Mouse (Mus musculus) lung, postnatal 36 days (tissue): ENCODE measurements around the gene Atf6b.
A peak's percentile ranks its signal among the peaks of the same experiment; 100 is the strongest.

Experiments used
- DNase-seq: peaks from one replicate; pipeline ENCODE4 v3.0.0; 2022; ENCODE audit warnings: mixed read lengths

Gene Atf6b

DNA sequence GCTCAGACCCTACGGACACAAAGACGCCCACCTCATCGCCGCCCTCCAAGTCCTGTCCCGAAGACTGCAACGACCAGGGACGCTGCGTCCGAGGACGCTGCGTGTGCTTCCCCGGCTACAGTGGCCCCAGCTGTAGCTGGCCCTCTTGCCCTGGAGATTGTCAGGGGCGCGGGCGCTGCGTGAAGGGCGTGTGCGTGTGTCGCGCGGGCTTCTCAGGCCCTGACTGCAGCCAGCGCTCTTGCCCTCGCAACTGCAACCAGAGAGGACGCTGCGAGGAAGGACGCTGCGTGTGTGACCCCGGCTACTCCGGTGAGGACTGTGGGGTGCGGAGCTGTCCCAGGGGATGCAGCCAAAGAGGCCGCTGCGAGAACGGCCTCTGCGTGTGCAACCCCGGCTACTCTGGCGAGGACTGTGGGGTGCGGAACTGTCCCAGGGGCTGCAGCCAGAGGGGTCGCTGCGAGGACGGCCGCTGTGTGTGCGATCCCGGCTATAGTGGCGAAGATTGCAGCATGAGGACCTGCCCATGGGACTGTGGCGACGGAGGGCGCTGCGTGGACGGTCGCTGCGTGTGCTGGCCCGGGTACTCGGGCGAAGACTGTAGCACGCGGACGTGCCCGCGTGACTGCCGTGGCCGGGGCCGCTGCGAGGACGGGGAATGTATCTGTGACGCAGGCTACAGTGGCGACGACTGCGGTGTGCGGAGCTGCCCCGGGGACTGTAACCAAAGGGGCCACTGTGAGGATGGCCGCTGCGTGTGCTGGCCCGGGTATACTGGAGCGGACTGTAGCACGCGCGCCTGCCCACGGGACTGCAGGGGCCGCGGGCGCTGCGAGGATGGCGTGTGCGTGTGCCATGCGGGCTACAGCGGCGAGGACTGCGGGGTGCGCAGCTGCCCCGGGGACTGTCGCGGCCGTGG, 24.5 kb downstream of the Atf6b start:
- DNase-seq = no peak

DNA sequence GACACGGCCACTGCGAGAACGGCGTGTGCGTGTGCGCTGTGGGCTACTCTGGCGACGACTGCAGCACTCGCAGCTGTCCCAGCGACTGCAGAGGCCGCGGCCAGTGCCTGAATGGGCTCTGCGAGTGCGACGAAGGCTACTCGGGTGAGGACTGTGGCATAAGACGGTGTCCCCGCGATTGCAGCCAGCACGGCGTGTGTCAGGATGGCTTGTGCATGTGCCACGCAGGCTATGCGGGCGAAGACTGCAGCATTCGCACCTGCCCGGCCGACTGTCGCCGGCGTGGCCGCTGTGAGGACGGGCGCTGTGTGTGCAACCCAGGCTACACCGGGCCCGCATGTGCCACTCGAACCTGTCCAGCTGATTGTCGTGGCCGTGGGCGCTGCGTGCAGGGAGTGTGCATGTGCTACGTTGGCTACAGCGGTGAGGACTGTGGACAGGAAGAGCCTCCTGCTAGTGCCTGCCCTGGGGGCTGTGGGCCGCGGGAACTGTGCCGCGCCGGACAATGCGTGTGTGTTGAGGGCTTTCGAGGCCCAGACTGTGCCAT, 25.4 kb downstream of the Atf6b start:
- DNase-seq = no peak

DNA sequence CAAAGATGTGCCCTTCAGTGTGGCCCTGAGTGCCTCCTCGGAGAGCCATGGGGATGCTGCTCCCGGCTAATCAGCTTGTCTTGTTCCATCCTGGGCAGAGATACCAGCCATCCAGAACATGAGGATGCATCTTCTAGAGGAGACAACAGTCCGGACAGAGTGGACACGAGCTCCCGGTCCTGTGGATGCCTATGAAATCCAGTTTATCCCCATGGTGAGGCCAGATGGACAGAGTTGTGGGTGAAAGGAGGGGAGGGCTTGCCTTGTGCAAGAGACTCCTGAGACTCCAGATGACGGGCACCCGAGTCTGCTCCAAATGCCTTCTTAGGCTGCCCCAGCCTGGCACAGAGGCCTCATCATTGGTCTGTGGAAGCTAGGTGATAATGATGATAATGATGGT, 26.2 kb downstream of the Atf6b start:
- DNase-seq = no peak

DNA sequence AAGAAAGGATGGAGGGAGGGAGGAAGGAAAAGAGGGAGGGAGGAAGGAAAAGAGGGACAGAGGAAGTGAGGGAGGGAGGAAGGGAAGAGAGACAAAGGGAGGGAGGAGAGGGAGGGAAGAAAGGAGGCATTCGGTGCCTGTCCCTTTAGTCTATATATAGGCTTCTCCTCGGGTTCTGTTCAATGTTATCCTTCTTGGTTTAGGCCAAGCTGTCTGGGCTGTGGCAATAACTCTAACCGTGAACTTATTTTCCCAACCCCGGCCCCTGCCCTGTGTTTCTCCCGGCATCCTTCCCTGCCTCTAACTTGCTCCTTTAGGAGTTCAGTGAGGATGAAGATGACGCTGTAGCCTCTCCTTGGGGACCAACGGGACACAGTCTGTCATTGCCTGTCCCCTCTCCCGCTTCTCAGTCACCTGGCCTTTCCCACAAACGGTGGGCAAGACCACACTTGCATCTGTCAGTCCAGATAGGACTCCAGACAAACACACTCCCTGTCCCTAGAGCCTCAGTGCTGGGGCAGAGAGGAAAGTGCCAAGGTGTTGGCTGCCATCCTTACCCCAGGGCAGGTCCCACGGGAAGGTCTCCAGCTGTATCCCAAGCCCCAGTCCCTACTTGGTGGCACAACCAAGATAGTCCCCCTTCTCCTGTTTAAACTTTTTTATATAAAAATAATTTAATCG, 27.7 kb downstream of the Atf6b start:
- no peak for DNase-seq

DNA sequence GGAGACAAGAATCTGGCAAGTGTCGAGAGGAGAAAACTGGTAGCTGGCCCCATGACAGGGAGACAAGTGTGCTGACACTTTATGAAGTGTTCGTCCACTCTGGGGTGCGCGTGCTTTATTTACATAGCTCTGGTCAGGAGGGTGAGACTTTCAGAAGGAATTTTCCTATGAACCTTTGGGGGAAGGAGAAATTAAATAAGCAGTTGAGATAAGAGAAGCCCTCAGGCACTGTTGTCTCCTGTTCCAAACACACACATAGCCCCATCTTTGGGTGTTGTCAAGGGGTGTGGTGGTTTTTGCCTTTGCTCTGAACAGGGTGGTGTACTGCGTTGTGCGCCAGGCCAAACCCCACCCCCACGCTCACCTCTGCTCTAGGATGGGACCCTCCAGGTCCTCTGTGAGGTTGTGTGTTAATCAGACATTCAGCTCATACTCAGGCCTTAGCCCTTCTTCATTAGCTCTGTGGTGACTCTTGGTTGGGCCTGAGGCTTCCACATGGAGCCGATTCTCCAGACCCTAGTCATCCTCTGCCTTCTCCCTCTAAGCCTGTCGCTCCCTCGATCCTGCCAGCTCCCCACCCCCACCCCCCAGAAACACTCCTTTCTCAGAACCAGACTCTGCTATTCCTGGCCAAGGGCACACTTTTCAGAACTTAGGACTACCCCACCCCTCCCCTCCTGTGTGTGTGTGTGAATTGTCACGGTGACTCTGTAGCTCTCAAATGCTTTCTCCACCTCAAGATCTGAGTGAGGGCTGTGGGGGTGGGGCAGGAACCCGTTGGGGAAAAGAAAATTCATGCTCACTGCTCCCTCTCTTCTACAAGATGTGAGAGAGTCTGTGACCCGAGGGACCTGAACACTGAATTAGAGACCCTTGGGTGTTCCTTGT, 28.5 kb downstream of the Atf6b start:
- DNase-seq = peak; percentile 63

DNA sequence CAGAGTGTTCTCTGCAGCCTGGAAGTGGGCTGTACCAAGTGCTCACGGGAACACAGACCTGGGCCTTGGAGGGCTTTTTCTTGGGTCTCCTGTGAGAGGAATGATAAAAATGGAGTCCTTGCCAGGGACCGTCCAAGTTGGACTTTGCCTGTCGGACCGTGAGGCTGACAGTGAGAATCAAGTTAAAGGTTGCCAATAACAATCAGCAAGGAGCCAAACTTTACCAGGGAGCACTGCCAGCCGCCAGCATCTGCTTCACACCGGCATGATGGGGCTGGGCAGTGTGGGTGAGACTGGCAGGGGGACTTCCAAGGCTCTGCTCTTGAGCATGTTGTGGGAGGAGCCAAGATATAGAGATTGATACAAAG, 29.1 kb downstream of the Atf6b start:
- no peak for DNase-seq

DNA sequence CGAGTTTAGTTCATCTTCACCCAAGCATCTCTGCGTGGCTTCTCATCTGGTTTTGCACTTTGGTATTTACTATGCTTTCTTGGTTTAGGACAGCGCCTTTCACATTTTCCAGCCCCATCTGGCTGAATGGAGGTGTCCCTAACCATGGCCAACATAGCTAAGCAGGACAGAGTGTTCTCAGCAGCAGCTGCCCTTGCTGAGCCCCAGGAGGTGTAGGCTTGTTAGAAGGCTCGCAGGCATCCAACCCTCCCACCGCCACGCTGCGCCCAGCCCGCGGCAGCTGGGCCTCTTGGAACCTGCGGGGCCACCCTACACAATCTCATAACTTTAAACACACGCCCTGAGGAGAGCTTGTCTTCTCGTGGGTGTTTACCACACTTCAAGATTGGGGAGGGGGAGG, 29.7 kb downstream of the Atf6b start:
- no peak for DNase-seq

DNA sequence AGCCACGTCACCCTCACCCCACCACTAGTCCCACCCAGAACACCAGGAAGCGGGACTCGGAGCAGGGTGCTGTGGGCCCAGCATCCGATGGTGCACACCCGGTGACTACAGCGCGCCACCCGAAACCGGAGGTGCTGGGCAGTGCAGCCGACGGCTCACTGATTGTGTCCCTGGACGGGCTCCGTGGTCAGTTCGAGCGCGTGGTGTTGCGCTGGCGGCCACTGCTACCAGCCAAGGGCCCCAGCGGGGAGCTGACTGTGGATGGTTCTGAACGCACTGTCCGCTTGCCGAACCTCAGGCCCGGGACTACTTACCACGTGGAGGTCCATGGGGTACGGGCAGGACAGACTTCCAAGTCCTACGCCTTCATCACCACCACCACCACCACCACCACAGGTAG, 33.2 kb downstream of the Atf6b start:
- DNase-seq = no peak

DNA sequence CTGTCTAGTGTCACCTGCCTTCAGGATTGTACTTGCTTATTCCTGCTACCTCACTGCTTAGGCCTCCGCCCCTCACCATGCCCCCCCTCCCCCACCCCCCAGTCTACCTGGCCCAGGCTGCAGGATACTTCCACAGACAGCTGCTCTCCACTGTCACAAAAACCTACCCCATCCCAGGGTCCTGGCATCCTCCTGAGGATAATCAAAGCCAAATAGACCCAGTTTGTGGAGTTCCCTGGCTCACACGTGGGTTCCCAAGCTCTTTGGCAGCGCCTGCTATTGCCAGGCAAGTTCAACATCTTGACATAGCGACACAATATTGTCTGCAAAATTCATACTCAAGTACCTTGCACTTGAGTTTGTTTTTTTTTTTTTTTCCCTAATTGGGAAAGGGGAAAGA, 33.7 kb downstream of the Atf6b start:
- no peak for DNase-seq

DNA sequence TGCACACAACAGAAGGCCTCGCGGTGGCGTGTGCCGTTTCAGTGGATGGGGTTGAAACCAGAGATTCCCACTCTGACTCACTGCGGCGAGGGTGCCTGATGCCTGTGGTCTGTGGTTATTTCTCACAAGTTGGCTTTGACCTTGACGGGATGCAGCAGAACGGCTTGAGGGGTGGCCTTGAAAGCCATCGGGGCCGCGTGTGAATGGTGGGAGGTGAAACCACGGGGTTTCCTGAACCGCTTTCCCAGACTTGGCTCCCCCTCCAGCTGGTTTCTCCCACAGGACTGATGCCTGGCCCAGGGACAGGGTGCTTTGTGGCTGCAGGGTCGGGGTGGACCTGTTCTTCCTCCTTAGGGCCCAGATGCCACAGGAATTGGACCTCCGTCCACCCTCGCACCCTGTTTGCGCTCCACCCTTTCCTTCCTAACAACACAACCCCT, 34.2 kb downstream of the Atf6b start:
- DNase-seq = peak; percentile 68

DNA sequence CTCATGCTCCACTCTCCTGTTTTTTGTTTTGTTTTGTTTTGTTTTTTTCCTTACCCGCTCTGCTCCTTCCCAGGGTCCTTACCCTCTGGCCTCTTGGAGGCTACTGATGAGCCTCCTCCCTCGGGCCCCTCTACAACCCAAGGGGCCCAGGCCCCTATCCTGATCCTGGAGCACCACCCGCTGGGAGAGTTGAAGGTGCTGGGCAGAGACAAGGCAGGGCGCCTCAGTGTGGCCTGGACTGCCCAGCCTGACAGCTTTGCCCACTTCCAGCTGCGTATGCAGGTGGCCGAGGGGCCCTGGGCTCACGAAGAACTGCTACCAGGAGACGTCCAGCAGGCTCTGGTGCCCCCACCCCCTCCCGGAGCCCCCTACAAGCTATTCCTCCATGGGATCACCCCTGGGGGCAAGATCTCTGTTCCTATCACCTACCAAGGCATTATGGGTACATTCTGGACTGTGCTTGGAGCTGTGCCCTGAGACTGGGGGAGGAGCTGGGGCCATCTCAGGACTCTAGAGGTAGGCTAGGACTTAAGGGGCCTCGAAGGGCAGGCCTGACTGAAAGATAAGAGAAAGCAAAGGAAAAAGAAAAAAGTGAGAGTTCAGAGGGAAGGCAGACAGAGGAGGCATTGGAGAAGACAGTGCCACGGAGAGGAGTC, 35.1 kb downstream of the Atf6b start:
- peak; percentile 56 for DNase-seq

DNA sequence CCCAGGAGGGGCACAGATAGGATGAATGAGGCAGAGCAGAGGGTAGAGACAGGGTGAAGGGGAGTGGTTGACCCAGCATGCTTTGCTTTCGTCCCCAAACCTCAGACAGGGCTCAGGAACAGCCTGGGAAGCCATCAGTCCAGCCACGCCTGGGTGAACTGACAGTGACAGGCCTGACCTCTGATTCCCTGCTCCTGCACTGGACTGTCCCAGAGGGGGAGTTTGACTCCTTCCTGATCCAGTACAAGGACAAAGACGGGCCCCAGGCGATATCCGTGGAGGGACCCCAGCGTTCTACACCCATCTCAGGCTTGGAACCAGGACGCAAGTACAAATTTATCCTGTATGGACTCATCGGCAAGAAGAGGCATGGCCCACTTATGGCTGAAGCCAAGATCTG, 36.2 kb downstream of the Atf6b start:
- no peak for DNase-seq

DNA sequence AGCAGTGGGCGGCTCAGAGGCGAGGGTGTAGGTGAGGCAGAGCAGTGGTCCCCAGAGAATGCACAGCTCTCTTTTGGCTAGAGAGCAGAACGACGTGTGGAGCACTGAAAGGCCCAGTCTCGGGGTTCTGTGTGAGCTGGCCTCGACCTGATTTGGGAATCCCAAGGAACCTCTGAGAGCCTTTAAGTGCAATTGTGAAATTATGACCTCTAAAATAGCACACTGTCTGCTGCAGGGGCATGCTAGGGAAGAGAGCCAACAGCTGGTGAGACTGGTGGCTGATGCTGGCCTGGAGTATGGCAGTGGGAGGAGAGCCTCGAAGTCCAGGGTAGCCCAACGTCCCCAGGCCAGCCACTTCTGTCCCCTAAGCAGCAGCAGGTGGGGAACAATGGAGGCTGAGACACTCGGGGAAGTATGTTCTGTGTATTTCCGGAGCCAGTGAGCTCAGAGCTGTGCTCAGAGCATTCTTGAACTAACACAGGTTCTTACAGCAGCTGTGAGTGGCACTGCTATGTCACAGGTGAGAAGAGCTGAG, 36.8 kb downstream of the Atf6b start:
- no peak for DNase-seq

DNA sequence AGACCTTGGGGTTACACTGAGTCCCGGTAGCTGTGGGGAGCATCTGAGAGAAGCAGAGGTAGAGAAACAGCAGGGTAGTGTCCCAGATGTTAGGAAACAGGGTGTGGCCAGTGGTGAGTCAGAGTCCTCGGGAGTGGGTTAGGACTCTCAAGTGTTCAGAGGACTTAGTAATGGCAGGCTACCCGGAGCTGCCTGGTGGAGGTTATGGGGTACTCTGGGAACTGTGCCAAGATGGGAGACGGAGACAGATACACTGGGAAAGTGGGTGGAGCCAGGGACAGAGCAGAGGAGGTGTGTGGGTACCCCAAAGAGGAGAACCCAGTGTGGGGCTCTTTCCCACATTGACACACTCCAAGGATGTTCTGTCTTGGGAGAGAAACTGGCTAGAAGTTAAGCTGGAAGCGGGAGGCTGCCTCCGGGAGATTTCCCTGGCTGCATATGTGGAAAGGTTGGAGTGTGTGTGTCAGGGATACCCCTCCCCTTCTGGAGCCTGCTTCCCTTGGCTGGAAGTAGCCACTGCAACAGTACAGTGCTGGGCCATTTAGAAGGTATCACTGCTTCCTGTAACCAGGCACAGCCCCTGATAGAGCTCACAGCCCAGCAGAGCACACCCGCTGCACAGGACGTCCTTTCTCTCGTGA, 37.4 kb downstream of the Atf6b start:
- DNase-seq = peak; percentile 62

DNA sequence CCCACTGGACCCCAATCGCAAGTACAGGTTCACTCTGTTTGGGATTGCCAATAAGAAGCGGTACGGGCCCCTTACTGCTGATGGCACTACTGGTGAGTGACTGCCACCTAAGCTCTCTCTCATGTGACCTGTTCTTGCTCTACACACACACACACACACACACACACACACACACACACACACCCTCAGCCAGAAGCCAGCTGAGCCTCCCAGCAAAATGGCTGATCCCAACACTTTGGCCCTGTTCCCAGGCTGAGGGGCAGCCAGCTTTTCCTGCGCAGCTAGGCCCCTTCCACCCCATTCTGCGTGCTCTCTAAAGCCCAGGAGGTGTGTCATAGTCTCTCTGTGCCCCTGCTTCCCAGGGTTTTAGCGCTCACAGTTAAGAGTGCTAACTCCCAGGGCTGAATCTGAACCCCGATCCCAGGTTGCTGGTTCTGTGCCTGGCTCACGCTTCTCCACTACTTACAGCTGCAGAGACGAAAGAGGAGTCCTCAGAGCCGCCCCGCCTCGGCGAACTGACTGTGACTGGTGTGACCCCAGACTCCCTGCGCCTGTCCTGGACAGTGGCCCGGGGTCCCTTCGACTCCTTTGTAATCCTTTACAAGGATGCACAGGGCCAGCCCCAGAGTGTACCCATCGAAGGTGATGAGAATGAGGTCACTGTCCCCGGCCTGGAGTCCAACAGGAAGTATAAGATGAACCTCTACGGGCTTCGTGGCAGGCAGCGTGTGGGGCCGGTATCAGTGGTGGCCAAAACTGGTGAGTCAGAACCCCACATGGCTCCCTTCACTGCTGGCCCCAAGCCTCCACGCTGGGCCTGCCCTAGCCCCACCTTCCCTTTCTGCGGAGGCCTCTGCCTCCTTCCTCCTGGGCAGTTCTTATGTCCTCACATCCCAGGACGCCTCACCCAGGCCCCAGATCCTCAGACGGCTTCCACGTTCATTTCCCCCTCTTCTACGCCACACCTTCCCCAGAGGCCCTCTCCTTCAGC, 38.5 kb downstream of the Atf6b start:
- peak; percentile 46 for DNase-seq

DNA sequence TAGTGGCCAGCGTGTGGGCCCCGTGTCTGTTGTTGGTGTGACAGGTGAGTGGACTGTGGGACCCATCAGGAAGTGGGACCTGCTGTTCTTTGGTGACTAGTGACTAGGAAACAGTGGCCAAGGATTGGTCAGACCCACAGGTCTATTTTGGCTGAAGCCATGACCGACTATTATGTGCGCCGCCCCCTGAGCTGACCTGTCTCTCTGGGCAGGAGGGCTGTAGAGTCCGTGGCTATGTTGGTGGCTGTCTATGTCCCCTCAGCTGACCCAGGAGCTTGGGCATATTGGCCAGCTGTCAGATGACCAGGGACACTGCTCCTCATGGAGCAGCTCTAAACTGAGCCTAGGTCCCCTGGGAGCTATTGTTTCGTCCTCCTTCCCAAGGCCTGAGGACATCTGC, 41.9 kb downstream of the Atf6b start:
- no peak for DNase-seq

DNA sequence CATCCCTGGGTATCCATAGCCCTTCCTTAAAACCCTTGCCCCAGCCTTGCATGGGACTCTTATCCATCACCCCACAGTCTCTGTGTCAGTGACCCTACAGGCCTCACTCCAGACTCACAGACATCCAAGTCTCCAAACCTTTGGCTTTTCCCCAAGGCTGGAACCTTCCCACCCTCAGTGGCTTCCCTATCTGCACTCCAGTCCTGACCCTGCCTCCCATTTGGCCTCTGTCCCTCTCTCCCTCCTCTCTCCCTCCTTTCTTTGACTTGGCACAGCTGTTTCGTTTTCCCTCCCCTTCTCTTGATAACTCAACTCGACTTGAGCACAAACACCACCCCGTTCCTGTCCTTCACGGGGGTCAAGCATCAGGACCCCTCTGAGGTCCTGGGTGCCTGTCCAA, 43.5 kb downstream of the Atf6b start:
- DNase-seq = peak; percentile 77

DNA sequence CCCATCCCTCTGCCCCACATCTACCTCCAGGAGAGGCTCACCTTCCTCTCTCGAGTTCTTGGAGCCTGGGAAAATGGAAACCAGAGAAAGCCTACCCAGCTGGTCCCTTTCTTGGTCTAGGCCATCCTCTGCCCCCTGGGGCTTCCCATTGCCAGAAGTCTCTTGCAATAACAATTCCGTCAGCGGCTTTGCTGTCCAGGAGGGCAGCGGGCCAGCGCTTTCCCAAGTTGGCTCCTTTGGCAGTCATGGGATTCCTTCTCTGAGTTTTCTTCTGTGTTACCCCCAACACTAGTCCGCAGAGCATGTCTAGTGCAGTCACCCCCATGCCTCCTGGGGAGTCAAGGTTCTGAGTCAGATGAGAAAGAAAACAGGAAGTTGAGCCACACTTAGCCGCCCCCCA, 46.0 kb downstream of the Atf6b start:
- peak; percentile 86 for DNase-seq

DNA sequence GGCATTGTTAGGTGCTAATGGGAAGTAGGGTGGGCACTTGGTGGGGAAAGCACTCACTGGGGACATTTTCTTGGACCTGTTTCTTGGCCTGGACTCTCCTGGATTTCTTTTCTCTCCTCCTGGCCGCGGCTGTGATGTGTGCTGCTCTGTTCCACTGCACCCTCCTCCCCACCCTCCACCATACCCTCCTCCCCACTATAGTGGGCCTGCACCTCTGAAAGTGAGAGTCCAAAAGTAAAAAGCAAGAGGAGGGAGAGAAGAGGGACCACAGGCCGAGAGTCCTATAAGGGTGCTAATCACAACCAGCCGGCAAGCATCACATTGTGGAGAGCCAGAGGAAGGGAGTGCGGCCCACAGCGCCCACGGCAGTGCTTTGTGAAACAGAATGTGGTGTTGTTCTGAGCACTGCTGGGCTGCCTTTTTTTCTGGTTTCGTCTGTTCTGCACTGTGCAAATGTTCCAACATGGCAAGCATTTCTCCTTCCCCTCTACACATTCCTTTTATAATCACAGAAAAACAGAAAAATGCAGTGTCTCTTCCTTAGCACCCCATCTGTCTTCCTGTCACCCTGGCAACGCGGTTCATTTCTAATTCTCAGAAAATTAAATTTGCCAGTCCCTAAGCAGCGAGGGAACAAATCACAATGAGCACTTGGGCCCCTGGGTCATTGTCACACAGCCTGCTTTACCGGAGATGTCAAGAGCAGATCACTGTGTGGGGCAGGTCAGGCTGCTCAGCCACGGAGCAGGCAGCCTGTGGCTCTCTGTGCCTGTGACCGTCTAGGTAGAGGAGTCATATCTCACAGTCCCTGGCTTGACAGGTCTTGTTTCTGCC, 52.8 kb downstream of the Atf6b start:
- peak; percentile 43 for DNase-seq
